Mouse (Mus musculus): ENCODE data around the gene Lias. TPM values are rescaled to one million over a fixed set of nuclear protein-coding genes. Genes with fewer than 3 reads are reported as not detected.

The Lias gene
- polyA plus RNA-seq, 1 experiment from 2014 or later: 60.3 TPM

DNA sequence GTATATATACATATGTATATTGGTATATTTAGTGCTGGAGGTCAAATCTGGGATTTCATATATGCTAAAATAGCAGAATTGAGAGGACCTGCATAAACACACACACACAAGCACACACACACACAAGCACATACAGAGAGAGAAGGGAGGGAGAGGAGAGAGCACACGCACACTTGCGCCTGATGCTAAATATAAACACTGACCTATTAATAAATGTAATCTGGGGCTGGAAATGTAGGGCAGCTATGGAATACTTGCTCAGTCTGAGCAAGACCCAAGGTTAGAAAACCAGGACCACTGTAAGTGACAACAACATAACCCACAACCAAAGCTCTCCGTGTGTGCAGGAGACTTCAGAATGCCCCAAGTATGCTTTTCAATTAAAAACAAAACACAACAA lies 68.2 kb downstream of the Lias start:
- 0 out of 2 replicates have a peak, but pooled peaks have one; percentile 41 for ATAC-seq (ENCODE audit: insufficient number of reproducible peaks, insufficient read depth, low FRiP score, low read depth)
- H3K36me3 ChIP-seq (ENCODE audit: control insufficient read depth, insufficient read depth, low read length): peaks cover 8% of the 10 kb centered on the region; the same call in 1 of the 2 replicates
- peak overlapping the region; percentile 81 to 86 for H3K27ac ChIP-seq (replicated peaks in 1 of 2; ENCODE audit: control insufficient read depth in 1 of 2, insufficient read depth in 1 of 2, low read depth in 2 of 2, low read length in 2 of 2)
- H3K27me3 ChIP-seq (ENCODE audit: control insufficient read depth, insufficient read depth, low read length): no peaks in the 10 kb centered on the region
- peak overlapping the region; percentile 29 for H3K4me2 ChIP-seq (ENCODE audit: low read length)
- 21% methylated on average over 3 of the region's 3 CpGs for WGBS
- no peaks in the 10 kb centered on the region for H3K9me3 ChIP-seq (ENCODE audit: control insufficient read depth, low read length)
- peak overlapping the region; percentile 3 for H3K9ac ChIP-seq (ENCODE audit: low read length)
- peaks cover 27 to 59% of the 10 kb centered on the region in 2 experiments for H3K4me1 ChIP-seq (ENCODE audit: control insufficient read depth in 2 of 2, insufficient read depth in 2 of 2, low read length in 2 of 2)
- no peak overlapping the region for H3K4me3 ChIP-seq (ENCODE audit: control insufficient read depth in 1 of 2, insufficient read depth in 1 of 2, low read depth in 1 of 2, low read length in 2 of 2)

Other genes starting within 250 kb of the Lias start
- 8.2 and 9.9 TPM in 2 replicates for gene Wdr19, start 191.8 kb upstream of the Lias start, polyA plus RNA-seq (2014; fragmentation: Nextera tagmentation; extraction: Ambion mirVana)
- gene Rfc1, start 55.8 kb upstream of the Lias start, polyA plus RNA-seq (2014; fragmentation: Nextera tagmentation; extraction: Ambion mirVana): 53.1 and 59.6 TPM in 2 replicates
- 0.05 TPM in 1 of 2 replicates, not detected in the other for gene Klb, start 43.2 kb upstream of the Lias start, polyA plus RNA-seq (2014; fragmentation: Nextera tagmentation; extraction: Ambion mirVana)
- 681 and 773 TPM in 2 replicates for gene Rpl9, start 53 bp upstream of the Lias start, polyA plus RNA-seq (2014; fragmentation: Nextera tagmentation; extraction: Ambion mirVana)
- gene Ugdh, start 44.5 kb downstream of the Lias start, polyA plus RNA-seq (2014; fragmentation: Nextera tagmentation; extraction: Ambion mirVana): 48.7 and 59.8 TPM in 2 replicates
- not detected in 2 replicates for gene Gm43552, start 101.3 kb downstream of the Lias start, polyA plus RNA-seq (2014; fragmentation: Nextera tagmentation; extraction: Ambion mirVana)
- gene Smim14, start 145.7 kb downstream of the Lias start, polyA plus RNA-seq (2014; fragmentation: Nextera tagmentation; extraction: Ambion mirVana): 133 and 144 TPM in 2 replicates
- 101 and 107 TPM in 2 replicates for gene Ube2k, start 145.7 kb downstream of the Lias start, polyA plus RNA-seq (2014; fragmentation: Nextera tagmentation; extraction: Ambion mirVana)